Mouse (Mus musculus) spleen, adult 2 months (tissue): ENCODE results near the gene Plin1. TPM values are rescaled to one million over a fixed set of nuclear protein-coding genes. Genes with fewer than 3 reads are reported as not detected.

ENCODE experiments used
- DNase-seq, 2 experiments: peaks; one replicate each; pipeline versions ENCODE4 v3.0.0 to v3.0.0-alpha.2; 2012 to 2021; ENCODE audit warnings: low spot score in 2 of 2, low read depth in 1 of 2
- H3K27ac ChIP-seq: fragments of 200-500 bp; 2 replicates; pipeline ENCODE4 v1.5.1; 2012; ENCODE audit warnings: low read length, inconsistent platforms; ENCODE audit not compliant: insufficient read depth
- H3K27me3 ChIP-seq: fragments of 200-500 bp; 2 replicates; pipeline ENCODE4 v1.6.1; 2012; ENCODE audit warnings: mild to moderate bottlenecking, moderate library complexity, low read length, inconsistent platforms; ENCODE audit not compliant: control insufficient read depth, insufficient read depth
- H3K36me3 ChIP-seq: fragments of 200-500 bp; 2 replicates; pipeline ENCODE4 v1.6.1; 2012; ENCODE audit warnings: mild to moderate bottlenecking, low read length, inconsistent platforms; ENCODE audit not compliant: control insufficient read depth, insufficient read depth
- H3K4me1 ChIP-seq: fragments of 200-500 bp; 2 replicates; pipeline ENCODE4 v1.6.1; 2011; ENCODE audit warnings: inconsistent platforms; ENCODE audit not compliant: control insufficient read depth, insufficient read depth, insufficient read length
- H3K4me3 ChIP-seq: fragments of 200-500 bp; 2 replicates; pipeline ENCODE4 v1.5.1; 2011; ENCODE audit warnings: mild to moderate bottlenecking, inconsistent platforms; ENCODE audit not compliant: insufficient read depth, insufficient read length; ENCODE audit errors: extremely low read depth
- CTCF ChIP-seq: fragments of 200-500 bp; IDR thresholded peaks from 2 replicates; pipeline ENCODE4 v1.5.1; 2011; ENCODE audit warnings: mild to moderate bottlenecking, inconsistent platforms; ENCODE audit not compliant: insufficient read depth, insufficient read length, insufficient replicate concordance; ENCODE audit errors: extremely low read depth
- POLR2A ChIP-seq: fragments of 200-500 bp; IDR thresholded peaks from 2 replicates; pipeline ENCODE4 v1.6.1; 2011; ENCODE audit warnings: low read depth, low read length, inconsistent platforms
- WGBS: fragments of 180-500 bp; shearing (Covaris S2); methylation state at CpG from one replicate; pipeline ENCODE4 v1.1.7; 2018; 5-methylcytosine and 5-hydroxymethylcytosine counted together
- polyA plus RNA-seq: library from polyadenylated mRNA; depleted of rRNA; stranded (reverse); fragments of >200 nt; gene quantifications from 2 replicates; pipeline ENCODE4 v1.2.3, GENCODE M21; 2012

Gene Plin1
- polyA plus RNA-seq, 1 experiment = 5.2 TPM

DNA sequence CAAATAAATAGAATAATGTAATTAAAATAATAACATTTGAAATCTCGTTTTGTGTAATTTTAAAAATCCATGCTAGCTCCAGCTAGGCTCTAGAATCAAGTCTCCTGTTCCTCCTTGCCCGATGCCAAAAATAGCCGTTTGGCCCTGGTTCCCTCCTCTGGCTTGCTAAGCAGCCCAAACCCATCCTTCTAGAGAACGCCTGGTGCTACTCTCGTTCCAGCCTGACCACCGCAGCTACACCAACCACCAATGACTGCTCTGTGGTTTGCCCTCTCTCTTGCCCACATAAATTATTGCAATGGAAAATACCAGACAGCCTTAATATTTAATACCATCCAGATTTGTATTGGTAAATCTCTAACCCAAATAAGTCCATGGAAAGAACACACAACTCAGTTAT lies 15.0 kb upstream of the Plin1 start:
- H3K4me3 ChIP-seq = no peak overlapping the region
- H3K36me3 ChIP-seq = no peaks in the 10 kb centered on the region
- DNase-seq = no peak
- H3K4me1 ChIP-seq = peaks cover 5% of the 10 kb centered on the region; the same call in 1 of the 2 replicates
- TF ChIP-seq POLR2A (no peak), CTCF (no peak)
- no peak overlapping the region for H3K27ac ChIP-seq
- WGBS = 55% methylated on average over 6 of the region's 6 CpGs
- no peaks in the 10 kb centered on the region for H3K27me3 ChIP-seq

DNA sequence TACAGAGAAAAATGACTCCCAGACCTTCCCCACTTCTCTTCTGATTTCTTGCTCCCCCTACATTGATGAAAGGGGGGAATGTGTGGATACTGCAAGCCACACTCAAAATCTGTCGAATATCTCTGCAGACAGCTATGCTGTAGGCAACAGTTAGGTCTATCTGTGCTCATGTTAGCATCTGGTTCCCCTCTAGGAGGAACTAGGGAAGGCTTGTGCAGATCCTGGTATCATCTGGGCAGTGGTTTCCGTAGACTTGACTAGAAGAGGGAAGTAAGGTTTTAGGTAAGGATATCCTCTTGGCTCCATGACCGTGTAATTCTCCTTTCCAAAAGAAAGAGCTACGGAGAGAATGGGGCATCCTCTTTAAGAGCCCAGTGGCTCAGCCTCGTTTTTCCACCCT lies 11.9 kb upstream of the Plin1 start:
- WGBS = 23% methylated on average over 5 of the region's 5 CpGs
- Histone ChIP-seq H3K4me3 (no peak overlapping the region), H3K27me3 (no peaks in the 10 kb centered on the region), H3K27ac (no peak overlapping the region), H3K4me1 (peaks cover 5% of the 10 kb centered on the region; the same call in 1 of the 2 replicates), H3K36me3 (no peaks in the 10 kb centered on the region)
- TF ChIP-seq POLR2A = no peak
- TF ChIP-seq CTCF = no peak
- DNase-seq = no peak

DNA sequence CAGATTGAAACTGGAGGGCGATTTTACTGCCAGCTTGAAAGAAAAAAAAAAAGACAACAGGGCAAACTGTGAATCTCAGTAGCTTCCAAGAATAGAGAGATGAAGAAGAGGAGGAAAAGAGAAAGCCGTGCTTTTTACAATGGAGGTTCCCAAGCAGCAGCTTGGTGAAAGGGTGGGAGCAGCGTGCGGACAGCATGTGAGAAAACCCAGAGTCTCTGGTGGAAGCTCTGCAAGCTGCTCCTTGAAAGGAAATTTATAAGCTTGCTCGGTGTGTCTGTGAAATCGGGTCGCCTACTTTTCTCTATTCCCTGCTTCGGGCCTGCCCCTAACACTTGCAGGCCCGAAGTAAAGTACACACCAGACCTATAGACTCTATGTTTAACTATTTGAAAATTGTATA lies 11.3 kb upstream of the Plin1 start:
- Histone ChIP-seq H3K36me3 (no peaks in the 10 kb centered on the region), H3K27ac (no peak overlapping the region), H3K4me3 (no peak overlapping the region), H3K4me1 (peaks cover 5% of the 10 kb centered on the region; the same call in 1 of the 2 replicates), H3K27me3 (no peaks in the 10 kb centered on the region)
- DNase-seq = no peak
- TF ChIP-seq POLR2A = no peak
- no peak for TF ChIP-seq CTCF
- WGBS = 91% methylated on average over 9 of the region's 9 CpGs

DNA sequence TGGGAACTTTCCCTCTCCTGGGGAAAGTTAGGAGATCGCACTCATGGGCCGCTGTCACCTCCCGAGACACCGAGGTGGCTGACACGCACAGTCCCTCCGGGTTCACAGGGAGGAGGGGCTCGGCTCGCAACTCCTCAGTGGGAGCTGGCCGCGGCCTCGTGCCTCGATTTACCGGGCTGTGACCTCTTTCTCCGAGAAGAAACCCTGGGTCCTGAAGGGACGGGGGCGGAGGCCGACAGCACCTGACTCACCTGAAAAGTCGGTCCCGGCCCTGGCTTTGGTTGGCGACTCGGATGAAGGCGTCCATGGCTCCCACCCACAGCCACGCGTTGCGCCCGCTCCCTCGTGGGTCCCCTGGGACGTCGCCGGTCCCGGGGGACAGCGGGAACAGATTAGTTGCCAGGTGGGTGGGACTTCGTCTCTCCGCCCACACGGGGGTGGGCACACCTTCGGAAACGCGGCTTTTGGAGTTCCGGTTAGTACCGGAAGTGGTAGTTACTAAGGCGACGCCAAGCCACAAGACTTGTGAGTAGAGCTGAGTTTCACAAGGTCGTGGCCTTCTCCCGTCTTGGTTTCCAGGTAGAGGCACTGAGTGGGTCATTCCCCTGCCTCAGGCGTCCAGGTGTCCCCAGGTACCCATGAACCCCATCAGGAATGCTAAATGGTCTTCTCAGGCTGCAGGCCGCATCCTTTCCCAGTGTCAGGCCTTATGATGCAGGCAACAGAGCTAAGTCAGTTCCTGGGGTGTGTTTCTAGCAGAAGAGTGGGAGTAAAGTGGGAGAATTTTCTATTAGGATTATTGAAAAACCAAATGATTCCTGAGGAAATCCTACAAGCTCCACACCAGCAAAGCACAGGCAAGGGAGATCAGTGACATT lies 10.2 kb upstream of the Plin1 start, which contains the start of the genes Pex11a and Wdr93:
Pex11a (minus strand) TSS at position 473 of the 878 bp plus-strand sequence.
Wdr93 (plus strand) TSS at position 505 of the 878 bp plus-strand sequence.
- TF ChIP-seq POLR2A (no peak), CTCF (no peak)
- 4% methylated on average over 46 of the region's 46 CpGs for WGBS
- H3K27ac ChIP-seq = no peak within 1 kb of the TSS
- peak within 1 kb of the TSS; percentile 70 for H3K4me3 ChIP-seq
- no peaks in the 10 kb centered on the region for H3K36me3 ChIP-seq
- H3K27me3 ChIP-seq = no peaks in the 10 kb centered on the region
- DNase-seq = peak; percentile 66 to 68
- H3K4me1 ChIP-seq = peaks cover 5% of the 10 kb centered on the region; the same call in 1 of the 2 replicates

DNA sequence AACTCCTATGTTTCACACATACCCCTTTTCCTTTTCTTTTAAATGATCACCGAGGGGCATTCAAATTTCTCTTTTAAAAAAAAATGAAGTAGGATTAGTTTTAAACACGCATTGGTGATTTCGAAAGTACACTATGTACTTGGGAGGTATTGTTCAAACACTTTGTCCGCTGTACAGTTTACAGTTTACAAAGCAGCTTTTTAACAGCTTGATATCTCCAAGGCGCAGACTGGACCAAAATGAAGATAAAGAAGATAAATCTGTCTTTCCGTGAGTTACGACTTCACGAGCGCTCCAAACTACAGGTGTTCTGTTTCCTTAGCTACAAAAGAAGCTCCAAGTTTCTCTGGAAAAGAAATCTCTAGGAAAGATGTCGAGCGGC lies 9.6 kb upstream of the Plin1 start:
- Histone ChIP-seq H3K36me3 (no peaks in the 10 kb centered on the region), H3K27ac (no peak overlapping the region), H3K4me1 (peaks cover 5% of the 10 kb centered on the region; the same call in 1 of the 2 replicates), H3K27me3 (no peaks in the 10 kb centered on the region), H3K4me3 (peak overlapping the region; percentile 70)
- 7% methylated on average over 11 of the region's 11 CpGs for WGBS
- TF ChIP-seq CTCF = no peak
- TF ChIP-seq POLR2A = no peak
- DNase-seq = no peak

GRCm38 (mm10) chr7:79740279-79740678 lies 7.6 kb upstream of the Plin1 start:
- DNase-seq = no peak
- no peaks in the 10 kb centered on the region for H3K27me3 ChIP-seq
- H3K27ac ChIP-seq = no peak overlapping the region
- H3K4me1 ChIP-seq = peaks cover 5% of the 10 kb centered on the region; the same call in 1 of the 2 replicates
- 78% methylated on average over 4 of the region's 4 CpGs for WGBS
- H3K36me3 ChIP-seq = no peaks in the 10 kb centered on the region
- TF ChIP-seq CTCF (no peak), POLR2A (no peak)
- H3K4me3 ChIP-seq = no peak overlapping the region

DNA sequence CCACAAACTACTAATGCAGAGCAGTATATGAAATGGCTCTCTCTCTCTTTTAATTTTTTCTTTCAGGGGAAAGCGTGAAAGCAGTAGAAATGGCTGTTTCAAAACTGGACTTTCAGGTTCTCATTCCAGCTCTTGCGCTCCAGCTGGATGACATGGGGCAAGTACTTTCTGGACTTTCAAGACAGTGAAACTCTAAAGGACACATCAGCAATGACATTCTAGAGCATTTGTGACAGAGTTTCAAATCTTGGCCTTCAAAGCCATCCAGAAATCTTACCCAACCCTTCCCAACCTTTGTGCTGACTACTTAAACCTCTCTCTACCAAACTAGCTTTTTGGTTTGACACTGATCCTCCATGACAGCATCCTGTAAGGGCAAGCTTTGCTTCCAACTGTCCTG lies 6.2 kb upstream of the Plin1 start:
- TF ChIP-seq CTCF (no peak), POLR2A (no peak)
- H3K27ac ChIP-seq = no peak overlapping the region
- peaks cover 5% of the 10 kb centered on the region; the same call in 1 of the 2 replicates for H3K4me1 ChIP-seq
- DNase-seq = no peak
- H3K4me3 ChIP-seq = no peak overlapping the region
- 96% methylated on average over 2 of the region's 2 CpGs for WGBS
- no peaks in the 10 kb centered on the region for H3K27me3 ChIP-seq
- H3K36me3 ChIP-seq = no peaks in the 10 kb centered on the region
